Mouse (Mus musculus): ENCODE measurements at regions not wholly inside any gene's neighbourhood (a gene's known extent, or its start where the extent isn't known, plus 50 kb on each side); places are given as distances from the start of the nearest gene placed in this dataset.
A peak's percentile ranks its signal among the peaks of the same experiment; 100 is the strongest.

DNA sequence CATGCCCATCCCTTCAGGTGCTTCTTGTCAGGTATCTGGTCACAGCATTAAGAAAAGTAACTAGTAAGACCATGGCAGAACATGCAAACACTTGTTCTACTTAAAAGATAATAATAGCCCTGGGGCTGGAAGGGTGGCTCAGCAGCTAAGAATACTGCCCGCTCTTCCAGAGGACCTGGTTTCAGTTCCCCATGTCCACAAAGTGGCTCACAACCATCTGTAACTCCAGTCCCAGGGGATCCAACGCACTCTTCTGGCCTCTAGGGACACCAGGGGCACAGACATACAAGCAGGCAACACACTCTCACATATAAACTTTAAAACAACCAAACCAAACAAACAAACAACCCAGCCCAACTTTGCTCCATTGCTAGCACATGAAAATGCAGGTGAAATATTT, 55.2 kb upstream of the Ppp2r5a start:
- TF ChIP-seq EP300 (IDR thresholded peaks at IDR 0.05; ENCODE audit: insufficient read depth, low read depth, low read length) (no peak), CTCF (IDR thresholded peaks at IDR 0.05) (no peak), POLR2A (IDR thresholded peaks at IDR 0.05; ENCODE audit: insufficient read depth, low read depth, low read length) (no peak)
- WGBS, result 56% methylated on average over 2 of the region's 2 CpGs
- H3K9ac ChIP-seq (ENCODE audit: low read depth, low read length), result no peak overlapping the region
- no peaks in the 10 kb centered on the region for H3K36me3 ChIP-seq (ENCODE audit: control insufficient read depth, insufficient read depth, low read length)
- peak overlapping the region; percentile 53 for H3K27ac ChIP-seq
- no peaks in the 10 kb centered on the region for H3K27me3 ChIP-seq (ENCODE audit: control insufficient read depth, insufficient read depth, low read length)
- H3K79me2 ChIP-seq (replicated peaks; ENCODE audit: control insufficient read depth, insufficient read depth, low read length), result no peaks in the 10 kb centered on the region
- no peak overlapping the region for H3K4me3 ChIP-seq
- H3K4me1 ChIP-seq (ENCODE audit: control insufficient read depth, insufficient read depth, low read length), result peaks cover 14% of the 10 kb centered on the region
- DNase-seq, result no peak
- intact Hi-C loops (cut with DNase I), result no loop called here

DNA sequence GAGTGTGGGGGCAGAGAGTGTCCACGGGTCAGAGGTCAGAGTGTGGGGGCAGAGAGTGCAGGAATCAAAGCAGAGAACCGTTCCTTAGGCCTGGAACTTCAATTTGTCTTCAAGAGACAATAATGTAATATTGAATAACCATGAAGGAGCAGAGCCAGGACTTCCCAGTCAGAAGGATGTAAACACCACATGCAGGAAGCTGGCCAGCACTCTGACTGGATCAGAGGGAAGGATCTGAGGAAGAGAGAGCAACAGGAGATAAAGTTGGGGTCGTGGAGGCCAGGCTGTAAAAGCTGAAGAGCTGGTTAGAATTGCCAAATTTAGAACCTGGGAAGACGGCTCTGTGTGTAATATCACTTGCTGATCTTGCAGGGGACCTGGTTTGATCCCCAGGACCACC, 54.0 kb upstream of the Ppp2r5a start:
- H3K4me1 ChIP-seq (ENCODE audit: control insufficient read depth, insufficient read depth, low read length), result peaks cover 12% of the 10 kb centered on the region

DNA sequence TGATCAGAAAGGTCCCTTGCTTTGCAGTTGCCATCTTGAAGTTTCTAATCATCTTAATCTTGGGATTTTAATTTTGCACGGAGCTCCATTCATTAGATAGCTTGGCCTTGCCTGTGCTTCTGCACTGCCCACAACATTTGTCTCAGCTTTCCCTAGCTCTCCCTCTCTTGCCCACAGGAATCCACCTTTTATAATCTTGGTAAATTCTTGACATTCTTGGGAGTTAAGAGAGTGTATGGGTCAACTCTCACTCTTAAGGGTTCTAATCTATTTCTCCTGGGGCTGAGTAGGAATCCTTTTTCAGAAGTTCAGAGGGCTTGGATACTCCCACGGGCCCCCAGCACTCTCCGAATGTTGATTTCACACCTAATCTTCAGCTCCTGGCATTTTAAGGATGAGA, 51.5 kb upstream of the Ppp2r5a start:
- H3K9ac ChIP-seq (ENCODE audit: low read depth, low read length), result no peak overlapping the region
- H3K79me2 ChIP-seq (replicated peaks; ENCODE audit: control insufficient read depth, insufficient read depth, low read length), result no peaks in the 10 kb centered on the region
- H3K27me3 ChIP-seq (ENCODE audit: control insufficient read depth, insufficient read depth, low read length), result no peaks in the 10 kb centered on the region
- TF ChIP-seq CTCF (IDR thresholded peaks at IDR 0.05) (no peak), EP300 (IDR thresholded peaks at IDR 0.05; ENCODE audit: insufficient read depth, low read depth, low read length) (no peak), POLR2A (IDR thresholded peaks at IDR 0.05; ENCODE audit: insufficient read depth, low read depth, low read length) (no peak)
- intact Hi-C loops (cut with DNase I), result no loop called here
- no peak overlapping the region for H3K4me3 ChIP-seq
- H3K4me1 ChIP-seq (ENCODE audit: control insufficient read depth, insufficient read depth, low read length), result peaks cover 10% of the 10 kb centered on the region
- no peak for DNase-seq
- H3K27ac ChIP-seq, result no peak overlapping the region
- peaks cover 6% of the 10 kb centered on the region; the same call in 1 of the 2 replicates for H3K36me3 ChIP-seq (ENCODE audit: control insufficient read depth, insufficient read depth, low read length)
- WGBS, result 46% methylated on average over 3 of the region's 3 CpGs

More for the DNA sequence above, 54.0 kb upstream of the Ppp2r5a start:
- no peaks in the 10 kb centered on the region for H3K79me2 ChIP-seq (replicated peaks; ENCODE audit: control insufficient read depth, insufficient read depth, low read length)
- no peak for DNase-seq
- intact Hi-C loops (cut with DNase I), result no loop called here
- no peak overlapping the region for H3K4me3 ChIP-seq
- H3K27me3 ChIP-seq (ENCODE audit: control insufficient read depth, insufficient read depth, low read length), result no peaks in the 10 kb centered on the region
- peak overlapping the region; percentile 59 for H3K27ac ChIP-seq
- TF ChIP-seq POLR2A (IDR thresholded peaks at IDR 0.05; ENCODE audit: insufficient read depth, low read depth, low read length) (no peak), EP300 (IDR thresholded peaks at IDR 0.05; ENCODE audit: insufficient read depth, low read depth, low read length) (no peak), CTCF (IDR thresholded peaks at IDR 0.05) (no peak)
- no peaks in the 10 kb centered on the region for H3K36me3 ChIP-seq (ENCODE audit: control insufficient read depth, insufficient read depth, low read length)
- WGBS, result 49% methylated on average over 4 of the region's 4 CpGs
- H3K9ac ChIP-seq (ENCODE audit: low read depth, low read length), result no peak overlapping the region

DNA sequence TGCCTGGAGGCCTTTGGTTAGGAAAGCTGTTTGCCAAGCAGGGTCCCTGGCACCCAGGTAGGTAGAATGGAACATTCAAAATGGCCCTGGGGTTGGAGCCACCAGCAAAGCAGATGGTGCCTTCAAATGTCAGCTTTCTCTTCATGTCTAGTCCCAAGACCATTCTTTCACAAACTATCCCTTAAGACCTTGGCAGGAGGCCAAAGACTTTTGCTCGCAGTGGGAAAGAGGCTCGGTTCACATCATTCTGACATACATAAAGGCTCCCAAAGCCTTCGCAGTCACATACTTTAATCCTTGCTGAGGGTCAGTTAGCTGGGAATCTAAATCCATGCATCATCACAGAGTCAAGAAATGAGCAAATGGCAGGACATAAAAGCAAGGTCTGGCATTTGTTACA, 50.5 kb upstream of the Ppp2r5a start:
- no peaks in the 10 kb centered on the region for H3K79me2 ChIP-seq (replicated peaks; ENCODE audit: control insufficient read depth, insufficient read depth, low read length)
- peaks cover 9% of the 10 kb centered on the region for H3K4me1 ChIP-seq (ENCODE audit: control insufficient read depth, insufficient read depth, low read length)
- TF ChIP-seq EP300 (IDR thresholded peaks at IDR 0.05; ENCODE audit: insufficient read depth, low read depth, low read length) (no peak), CTCF (IDR thresholded peaks at IDR 0.05) (no peak), POLR2A (IDR thresholded peaks at IDR 0.05; ENCODE audit: insufficient read depth, low read depth, low read length) (no peak)
- no peak for DNase-seq
- no peaks in the 10 kb centered on the region for H3K27me3 ChIP-seq (ENCODE audit: control insufficient read depth, insufficient read depth, low read length)
- WGBS, result 45% methylated on average over 3 of the region's 3 CpGs
- no peak overlapping the region for H3K4me3 ChIP-seq
- intact Hi-C loops (cut with DNase I), result no loop called here
- no peak overlapping the region for H3K9ac ChIP-seq (ENCODE audit: low read depth, low read length)
- peaks cover 6% of the 10 kb centered on the region; the same call in 1 of the 2 replicates for H3K36me3 ChIP-seq (ENCODE audit: control insufficient read depth, insufficient read depth, low read length)
- no peak overlapping the region for H3K27ac ChIP-seq
